Mouse (Mus musculus) G1E (cell line): ENCODE results near the gene Vmn1r85. TPM values are rescaled to one million over a fixed set of nuclear protein-coding genes. Genes with fewer than 3 reads are reported as not detected.

Experiments
- ATAC-seq: 2 replicates; pipeline ENCODE4 v1.8.0; 2016; ENCODE audit warnings: mild to moderate bottlenecking; ENCODE audit not compliant: insufficient number of reproducible peaks, poor library complexity, low FRiP score, severe bottlenecking; ENCODE audit errors: extremely low read depth
- DNase-seq: peaks from one replicate; pipeline ENCODE4 v3.0.0; 2012; ENCODE audit warnings: low spot score
- H3K27me3 ChIP-seq: 2 replicates; pipeline ENCODE4 v1.6.1; 2012; ENCODE audit warnings: mild to moderate bottlenecking, low read length, inconsistent platforms; ENCODE audit not compliant: insufficient read depth
- H3K36me3 ChIP-seq: replicated peaks from 2 replicates; pipeline ENCODE3; 2012; ENCODE audit warnings: mild to moderate bottlenecking, inconsistent platforms
- H3K4me1 ChIP-seq: 2 replicates; pipeline ENCODE4 v1.6.1; 2012; ENCODE audit warnings: low read depth, low read length, inconsistent platforms, mixed read lengths; ENCODE audit not compliant: insufficient read depth
- H3K4me3 ChIP-seq: 2 replicates; pipeline ENCODE4 v1.5.1; 2012; ENCODE audit warnings: low read depth, mild to moderate bottlenecking, inconsistent platforms, low read length, moderate library complexity, mixed read lengths
- H3K9me3 ChIP-seq: replicated peaks from 2 replicates; pipeline ENCODE4 v1.6.1; 2012; ENCODE audit warnings: inconsistent platforms
- CTCF ChIP-seq: IDR thresholded peaks from 2 replicates; pipeline ENCODE4 v1.5.1; 2012; ENCODE audit warnings: low read depth, low read length, inconsistent platforms, mixed read lengths
- GATA1 ChIP-seq: IDR thresholded peaks from 2 replicates; pipeline ENCODE4 v1.6.1; 2012; ENCODE audit warnings: borderline replicate concordance, low read length, inconsistent platforms, mixed read lengths
- GATA2 ChIP-seq: IDR thresholded peaks from 2 replicates; pipeline ENCODE4 v1.6.1; 2012; ENCODE audit warnings: low read depth, low read length, inconsistent platforms, borderline replicate concordance
- POLR2AphosphoS5 ChIP-seq: IDR thresholded peaks from 2 replicates; pipeline ENCODE4 v1.6.1; 2012; ENCODE audit warnings: low read depth, low read length, inconsistent platforms; ENCODE audit not compliant: insufficient replicate concordance
- TAL1 ChIP-seq: conservative IDR thresholded peaks from 2 replicates; pipeline ENCODE4 v1.6.1; 2012; ENCODE audit warnings: low read depth, low read length, inconsistent platforms, mixed read lengths
- polyA plus RNA-seq: library from polyadenylated mRNA; stranded (reverse); fragments of >175 nt; gene quantifications from 2 replicates; pipeline ENCODE4 v1.2.3, GENCODE M21; 2012
- total RNA-seq, 2 experiments: library from RNA; stranded (forward) in 1 of 2; stranded (reverse) in 1 of 2; fragments of 200-1000 nt in 1 of 2; fragments of >200 nt in 1 of 2; fragmentation: Nextera tagmentation in 1 of 2; gene quantifications; 2 replicates each; pipeline ENCODE4 v1.2.3; 2014 to 2017

Gene Vmn1r85
- total and polyA plus RNA-seq, 3 experiments = 0.44 TPM; not detected in 2

- no peaks in the 10 kb centered on the region for H3K9me3 ChIP-seq
- TF ChIP-seq TAL1 = no peak
- H3K4me3 ChIP-seq = peak overlapping the region; percentile 85
- peaks cover 73% of the 10 kb centered on the region for H3K4me1 ChIP-seq
- H3K36me3 ChIP-seq = peaks cover 60% of the 10 kb centered on the region
- DNase-seq (no peak), ATAC-seq (no peak)
- no peaks in the 10 kb centered on the region for H3K27me3 ChIP-seq
These were observed 58.2 kb downstream of the Vmn1r85 start for GRCm38 (mm10) chr7:13036806-13037205.

- Histone ChIP-seq H3K36me3 (peaks cover 64% of the 10 kb centered on the region), H3K9me3 (no peaks in the 10 kb centered on the region), H3K4me1 (peaks cover 74% of the 10 kb centered on the region), H3K4me3 (peak overlapping the region; percentile 83), H3K27me3 (no peaks in the 10 kb centered on the region)
- no peak for DNase-seq
- no peak for ATAC-seq
- TF ChIP-seq GATA2 (no peak), POLR2AphosphoS5 (no peak), CTCF (no peak), GATA1 (no peak), TAL1 (no peak)
These were observed 59.6 kb downstream of the Vmn1r85 start for GRCm38 (mm10) chr7:13035211-13035855.

- Histone ChIP-seq H3K27me3 (no peaks in the 10 kb centered on the region), H3K4me3 (peak within 1 kb of the TSS; percentile 83), H3K36me3 (peaks cover 73% of the 10 kb centered on the region), H3K4me1 (peaks cover 73% of the 10 kb centered on the region), H3K9me3 (no peaks in the 10 kb centered on the region)
- TF ChIP-seq GATA2 = no peak
- TF ChIP-seq POLR2AphosphoS5 = peak; percentile 94; the same call in 1 of the 2 replicates
- DNase-seq (peak; percentile 93), ATAC-seq (peak; percentile 73)
These were observed 60.6 kb downstream of the Vmn1r85 start, which contains the start of gene Chmp2a for GRCm38 (mm10) chr7:13034148-13034977. Gene Chmp2a, minus strand, starts transcription at chr7:13034807.

GRCm38 (mm10) chr7:13033451-13034147 is 61.4 kb downstream of the Vmn1r85 start:
- H3K4me1 ChIP-seq = peaks cover 73% of the 10 kb centered on the region
- TF ChIP-seq POLR2AphosphoS5 (peak; percentile 29; the same call in 1 of the 2 replicates), GATA1 (no peak)
- no peak for DNase-seq

More at GRCm38 (mm10) chr7:13033451-13034147, 61.4 kb downstream of the Vmn1r85 start:
- Histone ChIP-seq H3K36me3 (peaks cover 80% of the 10 kb centered on the region), H3K4me3 (peak overlapping the region; percentile 83), H3K9me3 (no peaks in the 10 kb centered on the region), H3K27me3 (no peaks in the 10 kb centered on the region)
- no peak for ATAC-seq

Other genes starting within 250 kb of the Vmn1r85 start
- 8.3 and 9.3 TPM in 2 replicates for gene Zfp128, start 214.0 kb downstream of the Vmn1r85 start, total RNA-seq (2014; fragmentation: Nextera tagmentation)
- gene Zfp128, start 214.0 kb downstream of the Vmn1r85 start, total RNA-seq (2017) = 3.8 and 4.5 TPM in 2 replicates
- 0.61 and 0.72 TPM in 2 replicates for gene Zfp128, start 214.0 kb downstream of the Vmn1r85 start, polyA plus RNA-seq
- gene Zscan22, start 197.4 kb downstream of the Vmn1r85 start, total RNA-seq (2014; fragmentation: Nextera tagmentation) = 23.9 and 25.0 TPM in 2 replicates
- gene Zscan22, start 197.4 kb downstream of the Vmn1r85 start, total RNA-seq (2017) = 4.1 and 4.5 TPM in 2 replicates
- gene Zscan22, start 197.4 kb downstream of the Vmn1r85 start, polyA plus RNA-seq = 2.8 and 3.5 TPM in 2 replicates
- gene Rps5, start 172.9 kb downstream of the Vmn1r85 start, total RNA-seq (2014; fragmentation: Nextera tagmentation) = 1,720 and 1,839 TPM in 2 replicates
- 880 and 1,074 TPM in 2 replicates for gene Rps5, start 172.9 kb downstream of the Vmn1r85 start, total RNA-seq (2017)
- gene Rps5, start 172.9 kb downstream of the Vmn1r85 start, polyA plus RNA-seq = 1,806 and 2,694 TPM in 2 replicates
- 0.29 and 0.98 TPM in 2 replicates for gene Rnf225, start 167.8 kb downstream of the Vmn1r85 start, total RNA-seq (2014; fragmentation: Nextera tagmentation)
- gene Rnf225, start 167.8 kb downstream of the Vmn1r85 start, total RNA-seq (2017) = 0.76 and 0.81 TPM in 2 replicates
- 1.0 and 1.3 TPM in 2 replicates for gene Rnf225, start 167.8 kb downstream of the Vmn1r85 start, polyA plus RNA-seq
- 3.7 and 5.9 TPM in 2 replicates for gene Zfp324, start 129.3 kb downstream of the Vmn1r85 start, total RNA-seq (2014; fragmentation: Nextera tagmentation)
- 6.2 and 7.0 TPM in 2 replicates for gene Zfp324, start 129.3 kb downstream of the Vmn1r85 start, total RNA-seq (2017)
- gene Zfp324, start 129.3 kb downstream of the Vmn1r85 start, polyA plus RNA-seq = 2.4 and 2.7 TPM in 2 replicates
- gene Zfp446, start 117.3 kb downstream of the Vmn1r85 start, total RNA-seq (2014; fragmentation: Nextera tagmentation) = 5.9 and 6.1 TPM in 2 replicates
- 3.7 and 4.0 TPM in 2 replicates for gene Zfp446, start 117.3 kb downstream of the Vmn1r85 start, total RNA-seq (2017)
- gene Zfp446, start 117.3 kb downstream of the Vmn1r85 start, polyA plus RNA-seq = 4.1 and 4.6 TPM in 2 replicates
- gene Slc27a5, start 97.0 kb downstream of the Vmn1r85 start, total RNA-seq (2014; fragmentation: Nextera tagmentation) = not detected in 2 replicates
- 0.12 and 0.22 TPM in 2 replicates for gene Slc27a5, start 97.0 kb downstream of the Vmn1r85 start, total RNA-seq (2017)
- not detected in 2 replicates for gene Slc27a5, start 97.0 kb downstream of the Vmn1r85 start, polyA plus RNA-seq
- gene Trim28, start 96.1 kb downstream of the Vmn1r85 start, total RNA-seq (2014; fragmentation: Nextera tagmentation) = 324 and 384 TPM in 2 replicates
- 506 and 524 TPM in 2 replicates for gene Trim28, start 96.1 kb downstream of the Vmn1r85 start, total RNA-seq (2017)
- 193 and 221 TPM in 2 replicates for gene Trim28, start 96.1 kb downstream of the Vmn1r85 start, polyA plus RNA-seq
- gene Zbtb45, start 85.1 kb downstream of the Vmn1r85 start, total RNA-seq (2014; fragmentation: Nextera tagmentation) = 9.6 and 12.6 TPM in 2 replicates
- 8.7 and 9.0 TPM in 2 replicates for gene Zbtb45, start 85.1 kb downstream of the Vmn1r85 start, total RNA-seq (2017)
- gene Zbtb45, start 85.1 kb downstream of the Vmn1r85 start, polyA plus RNA-seq = 99.1 and 126 TPM in 2 replicates
- 148 and 163 TPM in 2 replicates for gene Chmp2a, start 60.4 kb downstream of the Vmn1r85 start, total RNA-seq (2014; fragmentation: Nextera tagmentation)
- 178 and 188 TPM in 2 replicates for gene Chmp2a, start 60.4 kb downstream of the Vmn1r85 start, total RNA-seq (2017)
- 141 and 289 TPM in 2 replicates for gene Chmp2a, start 60.4 kb downstream of the Vmn1r85 start, polyA plus RNA-seq
- 250 and 290 TPM in 2 replicates for gene Ube2m, start 56.9 kb downstream of the Vmn1r85 start, total RNA-seq (2014; fragmentation: Nextera tagmentation)
- 151 and 162 TPM in 2 replicates for gene Ube2m, start 56.9 kb downstream of the Vmn1r85 start, total RNA-seq (2017)
- 150 and 170 TPM in 2 replicates for gene Ube2m, start 56.9 kb downstream of the Vmn1r85 start, polyA plus RNA-seq
- gene Mzf1, start 40.4 kb downstream of the Vmn1r85 start, total RNA-seq (2014; fragmentation: Nextera tagmentation) = not detected in 2 replicates
- gene Mzf1, start 40.4 kb downstream of the Vmn1r85 start, total RNA-seq (2017) = 0.17 and 0.22 TPM in 2 replicates
- gene Mzf1, start 40.4 kb downstream of the Vmn1r85 start, polyA plus RNA-seq = 0.07 and 0.11 TPM in 2 replicates
- not detected in 2 replicates for gene Vmn1r86, start 24.7 kb upstream of the Vmn1r85 start, total RNA-seq (2014; fragmentation: Nextera tagmentation)
- 0.06 and 0.11 TPM in 2 replicates for gene Vmn1r86, start 24.7 kb upstream of the Vmn1r85 start, total RNA-seq (2017)
- not detected in 2 replicates for gene Vmn1r86, start 24.7 kb upstream of the Vmn1r85 start, polyA plus RNA-seq
- gene Vmn1r87, start 45.0 kb upstream of the Vmn1r85 start, total RNA-seq (2014; fragmentation: Nextera tagmentation) = not detected in 2 replicates
- gene Vmn1r87, start 45.0 kb upstream of the Vmn1r85 start, total RNA-seq (2017) = 0.12 and 0.60 TPM in 2 replicates
- gene Vmn1r87, start 45.0 kb upstream of the Vmn1r85 start, polyA plus RNA-seq = not detected in 2 replicates
- not detected in 2 replicates for gene Vmn1r88, start 64.4 kb upstream of the Vmn1r85 start, total RNA-seq (2014; fragmentation: Nextera tagmentation)
- gene Vmn1r88, start 64.4 kb upstream of the Vmn1r85 start, total RNA-seq (2017) = 0.06 and 0.22 TPM in 2 replicates
- not detected in 2 replicates for gene Vmn1r88, start 64.4 kb upstream of the Vmn1r85 start, polyA plus RNA-seq
- not detected in 2 replicates for gene Vmn1r89, start 117.8 kb upstream of the Vmn1r85 start, total RNA-seq (2014; fragmentation: Nextera tagmentation)
- gene Vmn1r89, start 117.8 kb upstream of the Vmn1r85 start, total RNA-seq (2017) = 0.27 TPM in 1 of 2 replicates, not detected in the other
- gene Vmn1r89, start 117.8 kb upstream of the Vmn1r85 start, polyA plus RNA-seq = not detected in 2 replicates
- 143 and 159 TPM in 2 replicates for gene Lig1, start 182.1 kb upstream of the Vmn1r85 start, total RNA-seq (2014; fragmentation: Nextera tagmentation)
- 49.3 and 66.8 TPM in 2 replicates for gene Lig1, start 182.1 kb upstream of the Vmn1r85 start, total RNA-seq (2017)
- gene Lig1, start 182.1 kb upstream of the Vmn1r85 start, polyA plus RNA-seq = 72.8 and 89.3 TPM in 2 replicates
- 9.8 and 15.7 TPM in 2 replicates for gene Zswim9, start 183.5 kb upstream of the Vmn1r85 start, total RNA-seq (2014; fragmentation: Nextera tagmentation)
- 8.7 and 9.7 TPM in 2 replicates for gene Zswim9, start 183.5 kb upstream of the Vmn1r85 start, total RNA-seq (2017)
- gene Zswim9, start 183.5 kb upstream of the Vmn1r85 start, polyA plus RNA-seq = 1.8 and 2.4 TPM in 2 replicates
- 0.23 and 1.0 TPM in 2 replicates for gene Pla2g4c, start 229.5 kb upstream of the Vmn1r85 start, total RNA-seq (2014; fragmentation: Nextera tagmentation)
- gene Pla2g4c, start 229.5 kb upstream of the Vmn1r85 start, total RNA-seq (2017) = 0.64 and 0.93 TPM in 2 replicates
- 0.03 TPM in 1 of 2 replicates, not detected in the other for gene Pla2g4c, start 229.5 kb upstream of the Vmn1r85 start, polyA plus RNA-seq